Mouse (Mus musculus) spleen, adult 2 months (tissue): ENCODE results near the gene Cpne5.

ENCODE experiments used
- CTCF ChIP-seq: fragments of 200-500 bp; IDR thresholded peaks from 2 replicates; pipeline ENCODE4 v1.5.1; 2011; ENCODE audit warnings: mild to moderate bottlenecking, inconsistent platforms; ENCODE audit not compliant: insufficient read depth, insufficient read length, insufficient replicate concordance; ENCODE audit errors: extremely low read depth
- POLR2A ChIP-seq: fragments of 200-500 bp; IDR thresholded peaks from 2 replicates; pipeline ENCODE4 v1.6.1; 2011; ENCODE audit warnings: low read depth, low read length, inconsistent platforms

GRCm38 (mm10) chr17:29175693-29176092 is 62.3 kb downstream of the Cpne5 start:
- no peak for TF ChIP-seq POLR2A
- TF ChIP-seq CTCF: no peak
